Mouse (Mus musculus) forebrain, embryonic 16.5 days (tissue): ENCODE measurements at regions not wholly inside any gene's neighbourhood (a gene's known extent, or its start where the extent isn't known, plus 50 kb on each side); places are given as distances from the start of the nearest gene placed in this dataset.

ENCODE experiments used
- ATAC-seq: fragments of 200-750 bp; cut with Nextera tagmentation; 2 replicates; pipeline ENCODE4 v1.8.0; 2017; ENCODE audit warnings: mild to moderate bottlenecking, moderate library complexity
- H3K27ac ChIP-seq: fragments of 300-500 bp; sonication (generic); 2 replicates; pipeline ENCODE4 v1.5.1; 2014; ENCODE audit warnings: low read length, control low read depth
- H3K27me3 ChIP-seq: fragments of 300-500 bp; sonication (generic); replicated peaks from 2 replicates; pipeline ENCODE4 v1.6.1; 2014; ENCODE audit warnings: low read length; ENCODE audit not compliant: control insufficient read depth, insufficient read depth
- H3K36me3 ChIP-seq: fragments of 300-500 bp; sonication (generic); 2 replicates; pipeline ENCODE4 v1.6.1; 2014; ENCODE audit not compliant: control insufficient read depth, insufficient read depth
- H3K4me1 ChIP-seq: fragments of 300-500 bp; sonication (generic); replicated peaks from 2 replicates; pipeline ENCODE4 v1.6.1; 2014; ENCODE audit warnings: low read length; ENCODE audit not compliant: control insufficient read depth, insufficient read depth
- H3K4me2 ChIP-seq: fragments of 300-500 bp; sonication (generic); 2 replicates; pipeline ENCODE4 v1.6.1; 2014; ENCODE audit warnings: mild to moderate bottlenecking, low read length, control low read depth
- H3K4me3 ChIP-seq: fragments of 300-500 bp; sonication (generic); replicated peaks from 2 replicates; pipeline ENCODE4 v1.5.1; 2014; ENCODE audit warnings: mild to moderate bottlenecking, low read length, control low read depth
- H3K9ac ChIP-seq: fragments of 300-500 bp; sonication (generic); replicated peaks from 2 replicates; pipeline ENCODE4 v1.6.1; 2014; ENCODE audit warnings: low read depth, low read length, control low read depth
- H3K9me3 ChIP-seq: fragments of 300-500 bp; sonication (generic); 2 replicates; pipeline ENCODE4 v1.6.1; 2016; ENCODE audit warnings: low read length; ENCODE audit not compliant: control insufficient read depth
- WGBS: fragments of 180-500 bp; shearing (Covaris S2); extraction: QIAGEN DNeasy Blood & Tissue Kit; methylation state at CpG from one replicate; pipeline ENCODE4 v1.1.7; 2014; 5-methylcytosine and 5-hydroxymethylcytosine counted together

DNA sequence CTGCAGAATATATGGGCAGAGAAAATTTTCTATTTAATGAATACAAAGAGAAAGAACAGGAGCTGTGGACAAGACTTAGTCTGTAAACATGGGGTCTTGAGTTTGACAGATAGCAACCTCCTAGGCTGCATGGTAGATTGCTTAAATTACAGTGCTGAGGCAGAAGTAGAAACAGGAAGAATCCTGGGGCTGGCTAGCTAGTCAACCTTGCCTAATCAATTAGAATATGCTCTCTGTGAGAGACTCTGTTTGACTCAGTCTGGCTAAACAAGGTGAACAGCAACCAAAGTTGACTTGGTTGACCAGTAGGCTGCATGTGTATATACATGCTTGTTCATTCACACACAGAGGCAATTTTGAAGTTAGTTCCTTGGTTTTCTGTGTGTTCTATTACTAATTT lies 390.9 kb downstream of the Pdha2 start:
- H3K9ac ChIP-seq = no peak overlapping the region
- H3K27ac ChIP-seq = no peak overlapping the region
- no peak overlapping the region for H3K4me2 ChIP-seq
- H3K4me1 ChIP-seq = no peaks in the 10 kb centered on the region
- no peak for ATAC-seq
- H3K9me3 ChIP-seq = no peaks in the 10 kb centered on the region
- no peaks in the 10 kb centered on the region for H3K27me3 ChIP-seq
- no peak overlapping the region for H3K4me3 ChIP-seq
- H3K36me3 ChIP-seq = no peaks in the 10 kb centered on the region

DNA sequence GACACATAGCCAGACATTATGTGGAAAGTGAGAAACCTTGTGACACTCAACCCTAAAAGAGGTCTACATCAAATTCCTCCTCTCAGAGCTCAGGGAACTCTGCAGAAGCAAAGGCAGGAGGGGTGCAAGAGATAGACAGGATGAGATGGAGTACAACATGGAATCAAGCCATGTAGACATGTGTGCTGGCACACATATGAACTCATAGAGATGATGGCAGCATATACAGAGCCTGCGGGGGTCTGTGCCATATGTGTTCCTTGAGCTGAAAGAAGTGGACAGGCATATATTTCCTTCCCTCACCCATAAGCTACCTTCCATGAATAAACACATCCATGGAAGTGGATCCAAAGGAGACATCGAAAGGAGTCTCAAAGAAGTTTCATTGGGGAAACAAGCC lies 406.6 kb downstream of the Pdha2 start:
- Histone ChIP-seq H3K4me3 (no peak overlapping the region), H3K27ac (no peak overlapping the region), H3K36me3 (no peaks in the 10 kb centered on the region), H3K4me2 (no peak overlapping the region), H3K4me1 (no peaks in the 10 kb centered on the region), H3K9ac (no peak overlapping the region), H3K27me3 (no peaks in the 10 kb centered on the region), H3K9me3 (no peaks in the 10 kb centered on the region; the same call in 1 of the 2 replicates)
- 84% methylated on average over 2 of the region's 2 CpGs for WGBS
- ATAC-seq = 0 out of 2 replicates have a peak, but pooled peaks have one; percentile 49

DNA sequence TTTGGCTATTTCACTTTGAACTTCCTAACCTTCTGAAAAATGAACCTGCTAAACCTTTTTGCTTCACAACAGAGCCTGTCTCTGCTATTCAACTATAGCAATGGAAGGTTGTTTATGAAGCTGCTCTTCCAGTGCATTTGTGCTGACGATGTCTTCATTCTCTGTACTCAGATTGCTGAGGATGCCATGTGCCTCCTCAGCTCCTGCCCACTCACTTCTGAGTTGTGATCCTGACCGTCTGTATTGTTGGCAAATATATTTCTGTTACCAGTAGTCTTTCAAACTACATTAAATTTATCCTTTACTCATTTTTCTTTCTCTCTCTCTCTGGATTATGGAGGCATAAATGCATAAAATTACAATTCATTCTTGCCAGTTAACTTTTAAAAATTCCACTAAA lies 419.2 kb downstream of the Pdha2 start:
- H3K9ac ChIP-seq = no peak overlapping the region

DNA sequence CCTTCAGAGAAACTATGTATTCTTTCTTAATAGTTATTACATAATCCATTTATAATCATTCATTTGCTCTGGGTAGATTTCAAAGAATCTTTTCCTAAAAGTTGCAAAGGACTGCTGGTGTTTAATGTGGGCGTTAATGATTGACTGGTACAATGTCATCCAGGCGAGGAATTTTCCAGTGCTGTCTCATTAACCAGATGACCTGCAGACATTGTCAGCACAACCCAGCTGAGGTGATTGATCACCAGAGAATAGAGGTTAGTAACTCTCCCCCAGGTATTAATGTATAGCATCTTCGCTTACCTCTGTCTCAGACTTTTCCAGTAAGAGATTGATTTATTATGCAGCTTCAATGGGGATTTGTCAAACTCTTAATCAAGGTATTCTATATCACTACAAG lies 426.5 kb downstream of the Pdha2 start:
- 83% methylated on average over 3 of the region's 3 CpGs for WGBS
- H3K4me3 ChIP-seq = no peak overlapping the region
- no peak overlapping the region for H3K9ac ChIP-seq
- no peak overlapping the region for H3K27ac ChIP-seq
- ATAC-seq = no peak
- no peaks in the 10 kb centered on the region for H3K27me3 ChIP-seq
- no peaks in the 10 kb centered on the region for H3K9me3 ChIP-seq
- H3K4me1 ChIP-seq = no peaks in the 10 kb centered on the region
- no peak overlapping the region for H3K4me2 ChIP-seq
- H3K36me3 ChIP-seq = no peaks in the 10 kb centered on the region

More for the DNA sequence above, 419.2 kb downstream of the Pdha2 start:
- H3K36me3 ChIP-seq = no peaks in the 10 kb centered on the region
- H3K9me3 ChIP-seq = no peaks in the 10 kb centered on the region
- no peaks in the 10 kb centered on the region for H3K4me1 ChIP-seq
- no peaks in the 10 kb centered on the region for H3K27me3 ChIP-seq
- H3K27ac ChIP-seq = no peak overlapping the region
- H3K4me2 ChIP-seq = no peak overlapping the region
- ATAC-seq = no peak
- no peak overlapping the region for H3K4me3 ChIP-seq
- 92% methylated on average over 2 of the region's 2 CpGs for WGBS

DNA sequence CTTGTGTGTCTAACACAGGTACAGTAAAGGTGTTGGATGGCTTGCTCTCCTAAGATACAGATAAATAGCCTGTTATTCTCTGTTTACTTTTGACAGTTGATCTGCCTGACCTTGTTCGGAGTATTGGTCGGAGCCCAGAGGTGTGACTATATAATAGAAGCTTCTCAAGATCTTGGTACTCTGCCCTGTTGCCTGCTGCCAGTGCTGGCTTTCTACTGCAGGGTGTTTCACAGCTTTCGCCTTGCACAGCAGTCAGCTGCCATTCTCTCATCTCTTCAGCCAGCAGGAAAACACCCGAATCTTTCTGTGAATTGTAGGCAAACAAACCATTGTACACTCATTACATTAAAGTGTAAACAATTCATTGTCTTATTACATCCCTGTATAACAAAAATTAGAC lies 452.1 kb downstream of the Pdha2 start:
- Histone ChIP-seq H3K36me3 (no peaks in the 10 kb centered on the region), H3K27ac (no peak overlapping the region), H3K4me3 (no peak overlapping the region), H3K9me3 (no peaks in the 10 kb centered on the region), H3K4me2 (no peak overlapping the region), H3K4me1 (no peaks in the 10 kb centered on the region), H3K9ac (no peak overlapping the region), H3K27me3 (no peaks in the 10 kb centered on the region)
- WGBS = 54% methylated on average over 4 of the region's 4 CpGs
- no peak for ATAC-seq

DNA sequence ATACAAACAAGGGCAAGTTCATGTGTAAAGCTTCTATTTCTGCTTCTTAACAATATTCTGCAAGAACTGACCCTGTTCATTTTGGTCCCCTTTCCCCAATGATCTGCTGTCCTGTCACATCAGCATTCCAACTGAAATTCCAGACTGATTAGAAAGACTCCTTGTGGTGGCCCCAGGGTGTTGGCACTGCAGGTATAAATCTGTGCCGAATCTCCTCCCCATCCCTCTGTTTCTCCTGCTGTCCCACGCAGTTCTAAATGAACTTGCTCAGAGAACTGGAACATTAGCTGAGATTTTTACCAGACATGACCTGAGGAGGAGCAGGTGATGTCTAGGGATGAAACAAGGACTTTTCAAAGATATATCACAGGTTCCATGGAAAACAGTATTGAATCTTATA lies 467.7 kb downstream of the Pdha2 start:
- no peaks in the 10 kb centered on the region for H3K4me1 ChIP-seq
- H3K27me3 ChIP-seq = no peaks in the 10 kb centered on the region
- no peak overlapping the region for H3K9ac ChIP-seq
- ATAC-seq = no peak
- H3K4me3 ChIP-seq = no peak overlapping the region
- no peaks in the 10 kb centered on the region for H3K9me3 ChIP-seq
- no peak overlapping the region for H3K27ac ChIP-seq
- H3K4me2 ChIP-seq = no peak overlapping the region
- 71% methylated on average over 2 of the region's 2 CpGs for WGBS
- H3K36me3 ChIP-seq = no peaks in the 10 kb centered on the region

DNA sequence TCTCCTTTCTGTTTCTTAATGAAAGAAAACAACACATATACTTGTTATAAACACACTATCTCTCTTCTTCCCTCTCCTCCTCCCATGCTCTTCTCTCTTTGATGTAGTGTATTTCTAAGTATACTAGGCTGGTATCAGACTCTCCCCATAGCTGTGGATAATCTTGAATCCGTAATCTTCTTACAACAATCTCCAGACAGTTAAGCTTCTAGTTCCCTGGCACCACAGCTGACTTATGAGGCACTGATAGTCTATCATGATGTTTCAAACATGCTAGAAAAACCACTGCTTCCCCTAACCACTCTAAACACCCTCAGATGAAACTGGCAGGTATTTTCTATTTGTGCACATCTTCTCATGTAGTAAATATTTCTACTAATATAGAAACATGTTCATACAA lies 471.7 kb downstream of the Pdha2 start:
- H3K4me3 ChIP-seq = no peak overlapping the region
- H3K27ac ChIP-seq = no peak overlapping the region
- no peaks in the 10 kb centered on the region for H3K27me3 ChIP-seq
- H3K9ac ChIP-seq = no peak overlapping the region
- ATAC-seq = no peak
- no peaks in the 10 kb centered on the region for H3K36me3 ChIP-seq
- whole genome bisulfite sequencing = 95% methylated on average over 1 of the region's 1 CpGs
- no peaks in the 10 kb centered on the region for H3K9me3 ChIP-seq
- no peak overlapping the region for H3K4me2 ChIP-seq
- no peaks in the 10 kb centered on the region for H3K4me1 ChIP-seq

DNA sequence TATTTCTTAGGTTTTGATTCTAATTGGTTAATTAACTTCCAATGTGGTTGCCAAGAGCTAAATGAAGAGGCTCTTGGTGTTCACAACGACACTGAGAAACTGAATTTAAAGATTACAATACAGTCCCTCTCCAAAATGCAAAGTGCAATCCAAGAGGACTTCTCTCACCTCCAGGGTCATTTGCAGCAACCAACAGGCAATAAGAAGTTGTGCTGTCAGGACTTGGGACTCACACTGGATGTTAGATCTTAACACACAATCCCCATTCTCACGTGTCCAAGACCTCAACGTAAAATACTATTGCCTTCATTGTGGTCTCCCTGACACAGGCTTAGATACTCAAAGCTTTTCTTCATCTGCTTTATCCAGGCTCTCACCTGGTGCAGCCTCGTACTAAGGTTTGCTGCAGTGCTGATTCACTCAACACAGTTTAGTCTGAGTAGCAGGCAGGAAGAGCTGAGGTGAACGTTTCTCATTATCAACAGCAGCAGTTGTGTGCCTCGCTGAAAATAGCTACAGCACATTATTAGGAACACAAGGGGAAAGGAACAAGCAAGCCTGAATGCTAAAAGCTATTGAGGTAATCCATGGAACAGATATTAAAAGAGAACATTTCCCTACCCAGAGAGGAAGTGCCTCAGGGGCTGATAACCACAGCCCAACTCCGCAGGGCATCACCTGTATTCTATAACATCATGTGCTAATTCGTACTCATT lies 473.3 kb downstream of the Pdha2 start:
- H3K4me2 ChIP-seq = no peak overlapping the region
- H3K9ac ChIP-seq = no peak overlapping the region
- H3K36me3 ChIP-seq = no peaks in the 10 kb centered on the region
- H3K4me1 ChIP-seq = no peaks in the 10 kb centered on the region
- H3K27me3 ChIP-seq = no peaks in the 10 kb centered on the region
- no peak overlapping the region for H3K27ac ChIP-seq
- WGBS = 71% methylated on average over 8 of the region's 8 CpGs
- H3K4me3 ChIP-seq = no peak overlapping the region
- ATAC-seq = no peak
- H3K9me3 ChIP-seq = no peaks in the 10 kb centered on the region

DNA sequence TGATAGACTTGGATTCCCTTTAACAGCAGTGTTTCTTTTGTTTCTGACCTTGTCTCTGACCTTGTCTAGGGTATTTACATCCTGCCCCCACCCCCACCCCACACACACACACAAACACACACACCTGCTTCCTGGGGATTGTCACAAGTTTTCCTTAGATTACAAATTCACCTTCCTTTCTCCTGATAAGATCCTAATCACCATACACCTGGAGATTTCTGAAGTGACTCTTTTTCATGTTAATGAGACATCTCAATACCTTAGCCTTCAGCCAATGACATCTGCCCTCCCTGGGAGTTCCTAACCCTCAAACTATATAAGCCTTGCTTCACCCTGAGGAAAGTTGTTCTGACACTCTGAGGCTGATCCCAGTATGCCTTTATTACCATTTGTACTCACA lies 495.3 kb downstream of the Pdha2 start:
- Histone ChIP-seq H3K27ac (no peak overlapping the region), H3K4me1 (no peaks in the 10 kb centered on the region), H3K9me3 (no peaks in the 10 kb centered on the region), H3K36me3 (no peaks in the 10 kb centered on the region), H3K9ac (no peak overlapping the region), H3K4me3 (no peak overlapping the region), H3K27me3 (no peaks in the 10 kb centered on the region), H3K4me2 (no peak overlapping the region)
- ATAC-seq = no peak

DNA sequence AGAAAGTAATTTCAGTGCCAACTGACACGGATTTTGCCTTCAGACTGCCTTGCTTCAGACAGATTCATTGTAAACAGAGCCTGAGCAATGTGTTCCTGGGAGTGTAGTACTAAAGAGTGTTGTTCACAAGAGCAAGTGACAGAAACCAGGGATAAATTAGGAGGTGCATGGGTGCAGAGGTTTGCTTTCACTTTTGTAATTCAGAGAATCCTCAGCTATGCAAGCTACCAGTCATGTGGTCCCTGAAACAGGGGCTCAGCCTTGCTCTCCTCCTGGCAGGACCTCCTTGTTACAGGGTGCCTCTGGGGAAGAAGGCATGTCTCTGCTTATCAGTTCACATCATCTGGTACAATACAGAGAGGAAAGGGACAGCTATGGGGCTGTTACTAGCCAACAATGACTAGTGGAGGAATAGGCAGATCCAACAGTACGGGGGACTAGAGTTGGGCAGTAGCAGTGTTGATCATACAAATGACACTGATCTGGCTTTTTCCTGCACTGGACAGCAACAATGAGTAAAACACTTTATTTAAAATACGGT lies 504.5 kb downstream of the Pdha2 start:
- 78% methylated on average over 3 of the region's 3 CpGs for WGBS
- H3K9ac ChIP-seq = no peak overlapping the region
- ATAC-seq = no peak
- H3K27me3 ChIP-seq = no peaks in the 10 kb centered on the region
- H3K27ac ChIP-seq = no peak overlapping the region
- no peak overlapping the region for H3K4me2 ChIP-seq
- H3K4me3 ChIP-seq = no peak overlapping the region
- H3K36me3 ChIP-seq = no peaks in the 10 kb centered on the region
- H3K9me3 ChIP-seq = no peaks in the 10 kb centered on the region
- no peaks in the 10 kb centered on the region for H3K4me1 ChIP-seq
